Mouse (Mus musculus): ENCODE measurements around the gene Habp4. TPM values are rescaled to one million over a fixed set of nuclear protein-coding genes. Genes with fewer than 3 reads are reported as not detected.

Gene Habp4
- total RNA-seq, 2 experiments from 2014 or later: 28.5 to 30.2 TPM

DNA sequence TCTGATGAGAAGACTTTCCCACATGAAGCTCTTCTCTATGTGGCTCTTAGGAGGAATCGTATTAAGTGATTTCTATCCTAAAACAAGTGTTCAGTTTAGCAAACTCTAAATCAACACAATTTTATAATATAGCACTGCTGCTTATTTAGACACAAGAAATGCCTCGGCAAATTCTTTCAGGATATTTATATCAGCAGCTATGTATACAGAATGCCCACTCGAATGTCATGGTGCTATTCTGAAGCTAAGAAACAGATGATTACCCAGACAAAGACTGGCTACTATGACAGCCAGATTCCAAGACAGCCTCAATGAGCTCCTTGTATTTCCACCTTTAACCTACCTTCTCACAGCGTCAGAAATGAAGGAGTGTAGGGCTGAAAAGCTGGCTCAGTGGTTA is 71.5 kb downstream of the Habp4 start:
- DNase-seq (ENCODE audit: low spot score in 2 of 2): no peak

DNA sequence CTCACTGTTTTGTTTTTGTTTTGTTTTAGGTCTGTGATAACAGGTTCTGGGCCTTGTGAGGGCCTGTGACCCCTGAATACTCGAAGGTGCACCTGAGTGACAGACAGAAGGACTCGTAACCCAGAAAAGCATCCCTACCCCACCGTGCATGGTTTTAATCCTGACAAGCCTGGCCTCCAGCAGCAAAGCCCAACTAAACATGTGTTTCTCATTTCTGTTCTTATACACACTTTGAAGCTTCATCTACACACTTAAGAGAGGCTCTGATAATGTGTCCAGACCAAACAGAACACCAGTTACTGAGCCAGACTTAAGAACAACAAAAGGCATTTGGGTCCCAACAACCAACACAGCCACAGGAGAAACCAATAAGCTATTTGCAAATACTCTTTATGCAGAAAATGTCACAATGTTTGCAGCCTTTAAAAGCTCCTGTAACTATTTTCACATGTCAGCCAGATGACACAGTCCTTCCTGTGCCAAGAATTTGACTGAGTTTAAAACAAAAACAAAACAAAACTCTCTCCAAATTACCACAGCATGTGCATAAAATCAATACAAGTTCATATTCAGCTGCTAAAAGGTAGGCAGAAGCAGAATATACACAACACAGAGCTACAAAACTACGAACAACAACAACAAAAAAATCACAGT is 73.6 kb downstream of the Habp4 start:
- DNase-seq (ENCODE audit: low spot score in 2 of 2): no peak

DNA sequence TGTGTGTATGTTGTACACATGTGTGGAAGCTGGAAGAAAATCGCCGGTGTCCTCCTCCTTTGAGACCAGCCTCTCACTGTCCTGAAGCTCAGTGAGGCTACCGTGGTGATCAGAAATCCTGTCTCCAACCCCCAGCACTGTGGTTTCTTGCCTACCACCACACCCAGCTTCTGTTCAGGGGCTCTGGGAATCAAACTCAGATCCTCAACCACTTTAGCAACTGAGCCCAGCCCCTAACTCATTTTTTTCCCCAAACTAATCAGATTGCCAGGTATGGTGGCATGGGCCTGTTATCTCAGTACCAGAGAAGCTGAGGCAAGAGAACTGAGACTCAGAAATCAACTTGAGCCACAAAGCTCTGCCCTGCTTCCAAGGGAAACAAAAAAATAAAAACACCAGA is 74.2 kb downstream of the Habp4 start:
- no peak for DNase-seq (ENCODE audit: low spot score in 2 of 2)

Other genes with a start within 250 kb of the Habp4 start
- 1 to 10 TPM in 1 of 2 experiments, under 1 TPM in 1; 0.74 to 2.2 TPM for gene Hsd17b3, start 72.6 kb upstream of the Habp4 start, total RNA-seq (2021)
- 1 to 10 TPM; 4.3 to 7.7 TPM for gene Slc35d2, start 32.5 kb upstream of the Habp4 start, total RNA-seq (2021)
- gene Zfp367, start 8.6 kb upstream of the Habp4 start, total RNA-seq (2021): 10 to 100 TPM; 20.9 to 23.5 TPM
- gene Cdc14b, start 113.5 kb downstream of the Habp4 start, total RNA-seq (2021): 10 to 100 TPM; 11.3 to 12.6 TPM
- gene Aaed1, start 150.9 kb downstream of the Habp4 start, total RNA-seq (2021): 10 to 100 TPM; 40.6 to 45.6 TPM
- 100 to 1,000 TPM; 216 to 657 TPM for gene Ctsl, start 209.1 kb downstream of the Habp4 start, total RNA-seq (2021)

All from adrenal gland, adult 18-20 months (tissue).